Mouse (Mus musculus) myocyte (in vitro differentiated cells): ENCODE results near the gene Gapt.

Experiments
- POLR2A ChIP-seq: IDR thresholded peaks from one replicate; pipeline ENCODE4 v1.6.1; 2011; ENCODE audit warnings: low read depth, mild to moderate bottlenecking, control low read depth, moderate library complexity; ENCODE audit not compliant: insufficient read length
- SRF ChIP-seq: IDR thresholded peaks from one replicate; pipeline ENCODE4 v1.6.1; 2011; ENCODE audit warnings: low read depth; ENCODE audit not compliant: control insufficient read depth, insufficient read length

GRCm38 (mm10) chr13:110318746-110319145 lies 38.3 kb downstream of the Gapt start:
- TF ChIP-seq POLR2A (no peak), SRF (no peak)
